Mouse (Mus musculus): Measurements from ENCODE around the gene Abtb1. TPM values are rescaled to one million over a fixed set of nuclear protein-coding genes. Genes with fewer than 3 reads are reported as not detected.

Gene Abtb1
- polyA plus RNA-seq, 1 experiment from 2014 or later = 34.5 TPM

- no peak overlapping the region for H3K9ac ChIP-seq
- H3K27ac ChIP-seq (replicated peaks) = no peak overlapping the region
- H3K4me3 ChIP-seq (replicated peaks) = no peak overlapping the region
- WGBS = 38% methylated on average over 3 of the region's 3 CpGs
- no peaks in the 10 kb centered on the region for H3K27me3 ChIP-seq
- no peaks in the 10 kb centered on the region for H3K36me3 ChIP-seq
- ATAC-seq (ENCODE audit: insufficient number of reproducible peaks, low FRiP score, low TSS enrichment, low read depth) = no peak
- no peak overlapping the region for H3K4me2 ChIP-seq (replicated peaks)
- H3K9me3 ChIP-seq (replicated peaks) = no peaks in the 10 kb centered on the region
- no peaks in the 10 kb centered on the region for H3K4me1 ChIP-seq
These were observed 41.0 kb downstream of the Abtb1 start for GRCm38 (mm10) chr6:88800735-88801134.

GRCm38 (mm10) chr6:88800191-88800590 lies 41.6 kb downstream of the Abtb1 start:
- no peak overlapping the region for H3K4me3 ChIP-seq (replicated peaks)
- H3K36me3 ChIP-seq = no peaks in the 10 kb centered on the region
- H3K9me3 ChIP-seq (replicated peaks) = no peaks in the 10 kb centered on the region
- no peak overlapping the region for H3K27ac ChIP-seq (replicated peaks)
- ATAC-seq (ENCODE audit: insufficient number of reproducible peaks, low FRiP score, low TSS enrichment, low read depth) = no peak
- H3K9ac ChIP-seq = no peak overlapping the region
- 77% methylated on average over 7 of the region's 7 CpGs for WGBS
- H3K27me3 ChIP-seq = no peaks in the 10 kb centered on the region
- no peaks in the 10 kb centered on the region for H3K4me1 ChIP-seq
- H3K4me2 ChIP-seq (replicated peaks) = no peak overlapping the region

GRCm38 (mm10) chr6:88794561-88794971 lies 47.2 kb downstream of the Abtb1 start:
- Histone ChIP-seq H3K27ac (replicated peaks) (no peak overlapping the region), H3K36me3 (no peaks in the 10 kb centered on the region), H3K27me3 (no peaks in the 10 kb centered on the region), H3K4me1 (peaks cover 24% of the 10 kb centered on the region), H3K4me3 (replicated peaks) (no peak overlapping the region), H3K9ac (no peak overlapping the region), H3K4me2 (replicated peaks) (no peak overlapping the region), H3K9me3 (replicated peaks) (no peaks in the 10 kb centered on the region)
- WGBS = 42% methylated on average over 14 of the region's 14 CpGs
- ATAC-seq (ENCODE audit: insufficient number of reproducible peaks, low FRiP score, low TSS enrichment, low read depth) = no peak

- Histone ChIP-seq H3K4me1 (peaks cover 30% of the 10 kb centered on the region), H3K4me2 (replicated peaks) (no peak overlapping the region), H3K4me3 (replicated peaks) (no peak overlapping the region), H3K27ac (replicated peaks) (no peak overlapping the region), H3K27me3 (no peaks in the 10 kb centered on the region), H3K9ac (no peak overlapping the region), H3K9me3 (replicated peaks) (no peaks in the 10 kb centered on the region), H3K36me3 (no peaks in the 10 kb centered on the region)
- WGBS = 54% methylated on average over 13 of the region's 13 CpGs
- ATAC-seq (ENCODE audit: insufficient number of reproducible peaks, low FRiP score, low TSS enrichment, low read depth) = no peak
These were observed 47.9 kb downstream of the Abtb1 start for GRCm38 (mm10) chr6:88793872-88794271.

- no peaks in the 10 kb centered on the region for H3K27me3 ChIP-seq
- no peak overlapping the region for H3K4me2 ChIP-seq (replicated peaks)
- WGBS = 17% methylated on average over 2 of the region's 2 CpGs
- no peak overlapping the region for H3K27ac ChIP-seq (replicated peaks)
- H3K9ac ChIP-seq = no peak overlapping the region
- no peaks in the 10 kb centered on the region for H3K36me3 ChIP-seq
- no peak overlapping the region for H3K4me3 ChIP-seq (replicated peaks)
- H3K4me1 ChIP-seq = peaks cover 30% of the 10 kb centered on the region
- no peaks in the 10 kb centered on the region for H3K9me3 ChIP-seq (replicated peaks)
- no peak for ATAC-seq (ENCODE audit: insufficient number of reproducible peaks, low FRiP score, low TSS enrichment, low read depth)
These were observed 48.5 kb downstream of the Abtb1 start for GRCm38 (mm10) chr6:88793243-88793642.

GRCm38 (mm10) chr6:88792147-88792691 lies 49.6 kb downstream of the Abtb1 start:
- Histone ChIP-seq H3K9ac (no peak overlapping the region), H3K4me2 (replicated peaks) (no peak overlapping the region), H3K36me3 (no peaks in the 10 kb centered on the region), H3K9me3 (replicated peaks) (no peaks in the 10 kb centered on the region), H3K4me3 (replicated peaks) (no peak overlapping the region), H3K27me3 (no peaks in the 10 kb centered on the region), H3K4me1 (peaks cover 36% of the 10 kb centered on the region), H3K27ac (replicated peaks) (no peak overlapping the region)
- WGBS = 59% methylated on average over 7 of the region's 7 CpGs
- no peak for ATAC-seq (ENCODE audit: insufficient number of reproducible peaks, low FRiP score, low TSS enrichment, low read depth)

- H3K36me3 ChIP-seq = no peaks in the 10 kb centered on the region
- H3K4me1 ChIP-seq = peaks cover 44% of the 10 kb centered on the region
- H3K27ac ChIP-seq (replicated peaks) = no peak overlapping the region
- ATAC-seq (ENCODE audit: insufficient number of reproducible peaks, low FRiP score, low TSS enrichment, low read depth) = no peak
- no peak overlapping the region for H3K4me2 ChIP-seq (replicated peaks)
- H3K4me3 ChIP-seq (replicated peaks) = no peak overlapping the region
- H3K27me3 ChIP-seq = no peaks in the 10 kb centered on the region
- WGBS = 65% methylated on average over 9 of the region's 9 CpGs
- H3K9ac ChIP-seq = no peak overlapping the region
- no peaks in the 10 kb centered on the region for H3K9me3 ChIP-seq (replicated peaks)
These were observed 50.5 kb downstream of the Abtb1 start for GRCm38 (mm10) chr6:88791299-88791698.

- Histone ChIP-seq H3K9me3 (replicated peaks) (no peaks in the 10 kb centered on the region), H3K4me3 (replicated peaks) (no peak overlapping the region), H3K4me1 (peaks cover 61% of the 10 kb centered on the region), H3K4me2 (replicated peaks) (no peak overlapping the region), H3K27ac (replicated peaks) (no peak overlapping the region), H3K9ac (no peak overlapping the region), H3K36me3 (no peaks in the 10 kb centered on the region), H3K27me3 (no peaks in the 10 kb centered on the region)
- 55% methylated on average over 11 of the region's 11 CpGs for WGBS
- ATAC-seq (ENCODE audit: insufficient number of reproducible peaks, low FRiP score, low TSS enrichment, low read depth) = no peak
These were observed 53.6 kb downstream of the Abtb1 start for GRCm38 (mm10) chr6:88788219-88788618.

GRCm38 (mm10) chr6:88787496-88787895 lies 54.3 kb downstream of the Abtb1 start:
- WGBS = 40% methylated on average over 14 of the region's 14 CpGs
- Histone ChIP-seq H3K4me1 (peaks cover 54% of the 10 kb centered on the region), H3K4me3 (replicated peaks) (no peak overlapping the region), H3K9ac (no peak overlapping the region), H3K36me3 (no peaks in the 10 kb centered on the region), H3K9me3 (replicated peaks) (no peaks in the 10 kb centered on the region), H3K27ac (replicated peaks) (peak overlapping the region; percentile 51; the same call in 1 of the 2 replicates), H3K4me2 (replicated peaks) (0 out of 2 replicates have a peak overlapping the region, but pooled peaks have one; percentile 4), H3K27me3 (no peaks in the 10 kb centered on the region)
- ATAC-seq (ENCODE audit: insufficient number of reproducible peaks, low FRiP score, low TSS enrichment, low read depth) = no peak

- H3K27ac ChIP-seq (replicated peaks) = peak overlapping the region; percentile 51; the same call in 1 of the 2 replicates
- no peak overlapping the region for H3K4me3 ChIP-seq (replicated peaks)
- no peak overlapping the region for H3K4me2 ChIP-seq (replicated peaks)
- ATAC-seq (ENCODE audit: insufficient number of reproducible peaks, low FRiP score, low TSS enrichment, low read depth) = no peak
- no peaks in the 10 kb centered on the region for H3K36me3 ChIP-seq
- no peak overlapping the region for H3K9ac ChIP-seq
- no peaks in the 10 kb centered on the region for H3K27me3 ChIP-seq
- H3K4me1 ChIP-seq = peaks cover 51% of the 10 kb centered on the region
- 69% methylated on average over 15 of the region's 15 CpGs for WGBS
- H3K9me3 ChIP-seq (replicated peaks) = no peaks in the 10 kb centered on the region
These were observed 54.9 kb downstream of the Abtb1 start for GRCm38 (mm10) chr6:88786732-88787445.

Data from embryonic facial prominence, embryonic 15.5 days (tissue).